Mouse (Mus musculus) megakaryocyte, embryonic 14.5 days (primary cell): ENCODE results near the gene Acox3.

Experiments
- FLI1 ChIP-seq: IDR thresholded peaks from 2 replicates; pipeline ENCODE4 v1.6.1; 2012; ENCODE audit warnings: low read length, inconsistent platforms, mixed read lengths
- GATA1 ChIP-seq: IDR thresholded peaks from 3 replicates; pipeline ENCODE4 v1.6.1; 2012; ENCODE audit warnings: mixed read lengths, low read length, inconsistent platforms, borderline replicate concordance

GRCm38 (mm10) chr5:35576409-35577020 is 6.3 kb upstream of the Acox3 start:
- TF ChIP-seq GATA1 (no peak), FLI1 (no peak)
